Mouse (Mus musculus) CD4-positive, CD25-positive, alpha-beta regulatory T cell, adult 4 months (primary cell): ENCODE results near the gene 2900026A02Rik. TPM values are rescaled to one million over a fixed set of nuclear protein-coding genes. Genes with fewer than 3 reads are reported as not detected.

ENCODE experiments used
- ATAC-seq: one replicate; pipeline ENCODE4 v1.8.0; 2017
- polyA plus RNA-seq, 2 experiments: library from polyadenylated mRNA; unstranded; fragments of 100-300 nt; shearing (Covaris generic); gene quantifications; one replicate each; pipeline ENCODE4 v1.2.1; 2017

Gene 2900026A02Rik
- polyA plus RNA-seq, 2 experiments from 2014 or later = 0.89 to 0.98 TPM

DNA sequence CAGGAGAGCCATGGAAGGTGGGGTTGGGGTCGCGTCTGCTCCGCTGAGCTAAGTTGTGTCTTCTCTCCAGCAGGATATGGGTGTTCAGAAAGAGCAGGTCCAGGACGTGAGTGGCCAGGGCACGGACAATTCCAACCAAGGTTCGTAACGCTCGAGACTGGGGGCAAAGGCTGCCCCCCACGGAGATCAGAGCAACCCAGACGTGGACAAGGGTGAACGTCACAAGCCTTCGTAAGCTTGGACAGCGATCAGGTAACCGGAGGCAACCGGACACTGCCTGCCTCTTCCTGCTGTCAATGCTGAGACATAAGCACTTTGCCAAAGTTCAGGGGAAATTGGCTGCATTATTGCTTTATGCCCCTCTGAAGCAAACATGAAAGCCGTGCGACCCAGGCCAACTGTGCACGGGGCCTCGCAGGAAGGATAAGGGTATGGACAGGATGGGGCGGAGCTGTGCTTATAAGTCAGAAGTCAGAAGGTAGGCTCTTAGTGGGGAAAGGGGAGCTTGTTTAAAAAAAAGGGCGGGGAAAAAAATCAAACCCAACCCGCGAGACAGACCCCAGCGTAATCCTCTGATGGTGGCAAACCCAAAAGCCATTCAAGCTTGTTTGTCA is 130.9 kb downstream of the 2900026A02Rik start:
- ATAC-seq = no peak

DNA sequence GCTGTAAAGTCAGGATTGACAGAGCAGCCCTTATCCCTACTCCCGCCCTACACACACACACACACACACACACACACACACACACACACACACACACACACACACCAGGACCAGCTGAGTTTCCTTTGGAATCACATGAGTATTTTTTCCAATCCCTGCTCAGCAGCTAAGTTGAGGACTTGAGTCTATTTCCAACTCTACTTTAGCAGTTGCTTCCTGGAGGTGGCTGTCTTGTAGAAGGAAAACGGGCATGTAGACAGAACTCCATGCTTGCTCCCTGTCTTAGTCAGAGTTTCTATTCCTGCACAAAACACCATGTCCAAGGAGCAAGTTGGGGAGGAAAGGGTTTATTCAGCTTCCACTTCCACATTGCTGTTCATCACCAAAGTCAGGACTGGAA is 133.6 kb downstream of the 2900026A02Rik start:
- no peak for ATAC-seq

- no peak for ATAC-seq
Observed at GRCm38 (mm10) chr5:113086990-113087389, 134.0 kb downstream of the 2900026A02Rik start.

DNA sequence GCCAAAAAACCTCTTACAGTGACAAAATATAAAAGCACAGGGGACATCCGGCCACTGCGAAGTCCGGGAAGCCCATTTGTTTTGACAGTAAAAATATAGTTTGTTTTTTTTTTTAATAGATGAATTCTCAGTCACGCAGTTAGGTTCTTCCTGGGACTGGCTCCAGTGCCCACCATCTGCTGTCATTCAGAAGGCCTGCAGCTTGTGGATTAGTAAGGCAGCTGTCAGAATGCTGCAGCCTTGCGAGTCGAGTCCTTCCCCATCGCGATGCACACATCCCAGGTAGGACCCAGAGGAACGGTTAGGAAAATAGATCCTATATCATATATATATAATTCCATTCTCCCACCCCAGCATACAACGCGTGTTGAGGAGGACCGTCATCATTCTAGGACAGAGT is 134.6 kb downstream of the 2900026A02Rik start:
- ATAC-seq = no peak

- no peak for ATAC-seq
Observed at GRCm38 (mm10) chr5:113085931-113086330, 135.1 kb downstream of the 2900026A02Rik start.

- no peak for ATAC-seq
Observed at GRCm38 (mm10) chr5:113084309-113084708, 136.7 kb downstream of the 2900026A02Rik start.

GRCm38 (mm10) chr5:113082356-113083168 is 138.5 kb downstream of the 2900026A02Rik start:
- ATAC-seq = no peak

DNA sequence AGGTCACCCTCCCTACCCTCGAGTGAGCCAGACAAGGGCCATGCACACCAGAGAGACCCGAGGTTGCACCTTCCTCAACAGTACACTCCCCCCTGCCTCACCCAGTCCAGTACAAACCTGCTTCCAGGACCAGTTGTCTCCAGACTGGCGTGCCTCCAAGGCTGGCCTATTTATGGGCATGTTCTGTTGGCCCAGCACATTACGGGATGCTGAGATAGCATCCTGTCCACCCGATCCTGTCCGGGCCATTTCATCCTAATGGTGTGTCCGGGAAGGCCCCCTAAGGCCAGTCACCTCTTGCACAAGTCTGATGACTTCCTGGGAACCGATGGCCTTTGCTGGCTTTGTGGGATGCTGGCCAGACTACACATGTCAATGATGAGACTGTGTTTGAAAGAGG is 139.6 kb downstream of the 2900026A02Rik start, which contains the start of gene Crybb3:
Gene Crybb3, minus strand, starts transcription at position 146 of the 400 bp plus-strand sequence.
- no peak for ATAC-seq

GRCm38 (mm10) chr5:113081020-113081419 is 140.0 kb downstream of the 2900026A02Rik start:
- no peak for ATAC-seq

GRCm38 (mm10) chr5:113079783-113080182 is 141.3 kb downstream of the 2900026A02Rik start:
- no peak for ATAC-seq

- ATAC-seq = no peak
Observed at GRCm38 (mm10) chr5:113078686-113079085, 142.3 kb downstream of the 2900026A02Rik start.

- ATAC-seq = no peak
Observed at GRCm38 (mm10) chr5:113070017-113070416, 151.0 kb downstream of the 2900026A02Rik start, which contains the start of gene Crybb2. Crybb2 (minus strand) TSS chr5:113070117.

- ATAC-seq = peak; percentile 43
Observed at GRCm38 (mm10) chr5:113054308-113054707, 166.7 kb downstream of the 2900026A02Rik start.

- no peak for ATAC-seq
Observed at GRCm38 (mm10) chr5:113050581-113051185, 170.4 kb downstream of the 2900026A02Rik start.

- no peak for ATAC-seq
Observed at GRCm38 (mm10) chr5:113049876-113050275, 171.2 kb downstream of the 2900026A02Rik start.

- no peak for ATAC-seq
Observed at GRCm38 (mm10) chr5:113045511-113046273, 175.3 kb downstream of the 2900026A02Rik start.

GRCm38 (mm10) chr5:113043531-113043930 is 177.5 kb downstream of the 2900026A02Rik start:
- no peak for ATAC-seq

GRCm38 (mm10) chr5:113041567-113042071 is 179.4 kb downstream of the 2900026A02Rik start:
- no peak for ATAC-seq

GRCm38 (mm10) chr5:113040776-113041175 is 180.3 kb downstream of the 2900026A02Rik start:
- no peak for ATAC-seq

DNA sequence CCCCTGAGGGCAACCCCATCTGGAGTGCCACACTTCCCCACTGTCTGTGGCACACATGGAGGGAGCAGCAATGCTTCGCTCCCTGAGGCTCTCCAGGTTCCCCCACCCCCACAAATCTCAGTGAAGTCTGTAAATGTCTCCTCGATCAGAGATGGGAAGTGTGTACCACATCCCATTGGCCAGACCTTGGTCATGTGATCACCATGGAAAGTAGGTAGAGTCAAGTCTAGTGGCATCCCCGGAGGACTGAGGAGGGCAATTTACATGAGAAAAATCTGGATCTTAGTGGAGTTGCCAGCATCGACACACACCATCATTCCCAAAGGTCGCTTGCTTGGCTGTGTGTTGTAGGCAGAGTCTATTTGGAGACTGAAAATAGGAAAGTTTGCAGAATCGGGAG is 182.4 kb downstream of the 2900026A02Rik start:
- no peak for ATAC-seq
